Mouse (Mus musculus) erythroblast, embryonic 14.5 days (primary cell): ENCODE results near the gene Ptcra.

ENCODE experiments used
- GATA1 ChIP-seq: IDR thresholded peaks from 2 replicates; pipeline ENCODE4 v1.6.1; 2012; ENCODE audit warnings: low read length, inconsistent platforms, mixed read lengths
- TAL1 ChIP-seq: IDR thresholded peaks from 3 replicates; pipeline ENCODE4 v1.6.1; 2012; ENCODE audit warnings: low read length, inconsistent platforms, mixed read lengths

GRCm38 (mm10) chr17:46782341-46783221, 19.1 kb upstream of the Ptcra start, which contains the start of gene Rpl7l1:
- TF ChIP-seq GATA1 = no peak
- no peak for TF ChIP-seq TAL1
